Mouse (Mus musculus): Measurements from ENCODE around the gene Serpine1. TPM values are rescaled to one million over a fixed set of nuclear protein-coding genes. Genes with fewer than 3 reads are reported as not detected.
A peak's percentile ranks its signal among the peaks of the same experiment; 100 is the strongest.

Serpine1 gene
- total RNA-seq, 2 experiments from 2014 or later: 0.70 to 0.89 TPM

GRCm38 (mm10) chr5:137061809-137062481 is 10.1 kb downstream of the Serpine1 start:
- DNase-seq (ENCODE audit: low spot score in 2 of 2): peak; percentile 57 to 69

- no peak for DNase-seq (ENCODE audit: low spot score in 2 of 2)
These were observed 17.2 kb downstream of the Serpine1 start for GRCm38 (mm10) chr5:137054873-137055272.

GRCm38 (mm10) chr5:137054299-137054698 is 17.8 kb downstream of the Serpine1 start:
- DNase-seq (ENCODE audit: low spot score in 2 of 2): no peak

GRCm38 (mm10) chr5:137051914-137052505 is 20.1 kb downstream of the Serpine1 start:
- peak in 1 of 2 experiments; percentile 48 for DNase-seq (ENCODE audit: low spot score in 2 of 2)

GRCm38 (mm10) chr5:137051125-137051524 is 20.9 kb downstream of the Serpine1 start:
- no peak for DNase-seq (ENCODE audit: low spot score in 2 of 2)

- no peak for DNase-seq (ENCODE audit: low spot score in 2 of 2)
These were observed 25.1 kb downstream of the Serpine1 start for GRCm38 (mm10) chr5:137046991-137047390.

GRCm38 (mm10) chr5:137046324-137046718 is 25.7 kb downstream of the Serpine1 start:
- no peak for DNase-seq (ENCODE audit: low spot score in 2 of 2)

GRCm38 (mm10) chr5:137045402-137046323 is 26.4 kb downstream of the Serpine1 start, which contains the start of gene Ap1s1:
Gene Ap1s1 (minus strand): TSS chr5:137046135.
- DNase-seq (ENCODE audit: low spot score in 2 of 2): peak; percentile 99

GRCm38 (mm10) chr5:137043997-137044396 is 28.1 kb downstream of the Serpine1 start:
- no peak for DNase-seq (ENCODE audit: low spot score in 2 of 2)

GRCm38 (mm10) chr5:137041442-137041841 is 30.6 kb downstream of the Serpine1 start:
- DNase-seq (ENCODE audit: low spot score in 2 of 2): no peak

GRCm38 (mm10) chr5:137039453-137039852 is 32.6 kb downstream of the Serpine1 start:
- no peak for DNase-seq (ENCODE audit: low spot score in 2 of 2)

GRCm38 (mm10) chr5:137036211-137036610 is 35.9 kb downstream of the Serpine1 start:
- DNase-seq (ENCODE audit: low spot score in 2 of 2): peak; percentile 47 to 55

- peak; percentile 79 to 90 for DNase-seq (ENCODE audit: low spot score in 2 of 2)
These were observed 39.4 kb downstream of the Serpine1 start for GRCm38 (mm10) chr5:137032641-137033074.

- DNase-seq (ENCODE audit: low spot score in 2 of 2): peak; percentile 58 to 76
These were observed 40.0 kb downstream of the Serpine1 start for GRCm38 (mm10) chr5:137032033-137032421.

GRCm38 (mm10) chr5:137031076-137032032 is 40.7 kb downstream of the Serpine1 start:
- DNase-seq (ENCODE audit: low spot score in 2 of 2): peak; percentile 31 to 47

- peak; percentile 55 to 64 for DNase-seq (ENCODE audit: low spot score in 2 of 2)
These were observed 41.7 kb downstream of the Serpine1 start for GRCm38 (mm10) chr5:137030416-137030810.

- DNase-seq (ENCODE audit: low spot score in 2 of 2): peak; percentile 95 to 96
These were observed 42.2 kb downstream of the Serpine1 start for GRCm38 (mm10) chr5:137029643-137030415.

GRCm38 (mm10) chr5:137029273-137029585 is 42.8 kb downstream of the Serpine1 start:
- DNase-seq (ENCODE audit: low spot score in 2 of 2): no peak

- no peak for DNase-seq (ENCODE audit: low spot score in 2 of 2)
These were observed 43.4 kb downstream of the Serpine1 start for GRCm38 (mm10) chr5:137028561-137029272.
